Mouse (Mus musculus): Measurements from ENCODE around the gene Atf7ip2. TPM values are rescaled to one million over a fixed set of nuclear protein-coding genes. Genes with fewer than 3 reads are reported as not detected.
"Not testable (repeated sequence)": the region's sequence is repeated elsewhere in the genome, so short reads cannot be mapped to it uniquely, and the experiment has no call there.

Gene Atf7ip2
- total RNA-seq, 2 experiments from 2014 or later = not detected

GRCm38 (mm10) chr16:10253993-10254392 is 61.5 kb downstream of the Atf7ip2 start:
- no peak for TF ChIP-seq CTCF (conservative IDR thresholded peaks at IDR 0.05)
- no peak for DNase-seq (ENCODE audit: low spot score in 2 of 2)
- H3K27ac ChIP-seq = no peak overlapping the region
- H3K4me3 ChIP-seq = no peak overlapping the region

- peak; percentile 87 for TF ChIP-seq CTCF (conservative IDR thresholded peaks at IDR 0.05)
- peak; percentile 39 to 53 for DNase-seq (ENCODE audit: low spot score in 2 of 2)
- H3K4me3 ChIP-seq = no peak overlapping the region
- no peak overlapping the region for H3K27ac ChIP-seq
These were observed 79.7 kb downstream of the Atf7ip2 start for GRCm38 (mm10) chr16:10272256-10272655.

- Histone ChIP-seq H3K27ac (no peak overlapping the region), H3K4me3 (no peak overlapping the region)
- peak; percentile 58 for TF ChIP-seq CTCF (conservative IDR thresholded peaks at IDR 0.05)
- no peak for DNase-seq (ENCODE audit: low spot score in 2 of 2)
These were observed 82.0 kb downstream of the Atf7ip2 start for GRCm38 (mm10) chr16:10274465-10274864.

GRCm38 (mm10) chr16:10276778-10277177 is 84.3 kb downstream of the Atf7ip2 start:
- H3K4me3 ChIP-seq; DNase-seq (ENCODE audit: low spot score in 2 of 2); H3K27ac ChIP-seq: not testable (repeated sequence)

- Histone ChIP-seq H3K27ac (no peak overlapping the region), H3K4me3 (no peak overlapping the region)
- peak; percentile 81 to 92 for DNase-seq (ENCODE audit: low spot score in 2 of 2)
- TF ChIP-seq CTCF (conservative IDR thresholded peaks at IDR 0.05) = peak; percentile 94
These were observed 87.9 kb downstream of the Atf7ip2 start for GRCm38 (mm10) chr16:10280286-10280951.

GRCm38 (mm10) chr16:10281890-10282289 is 89.4 kb downstream of the Atf7ip2 start:
- no peak for DNase-seq (ENCODE audit: low spot score in 2 of 2)
- no peak overlapping the region for H3K27ac ChIP-seq
- TF ChIP-seq CTCF (conservative IDR thresholded peaks at IDR 0.05) = no peak
- no peak overlapping the region for H3K4me3 ChIP-seq

- Histone ChIP-seq H3K27ac (no peak overlapping the region), H3K4me3 (no peak overlapping the region)
- TF ChIP-seq CTCF (conservative IDR thresholded peaks at IDR 0.05) = no peak
- DNase-seq (ENCODE audit: low spot score in 2 of 2) = peak in 1 of 2 experiments; percentile 26
These were observed 94.2 kb downstream of the Atf7ip2 start for GRCm38 (mm10) chr16:10286513-10287268.

- no peak overlapping the region for H3K4me3 ChIP-seq
- TF ChIP-seq CTCF (conservative IDR thresholded peaks at IDR 0.05) = no peak
- H3K27ac ChIP-seq = no peak overlapping the region
- no peak for DNase-seq (ENCODE audit: low spot score in 2 of 2)
These were observed 95.6 kb downstream of the Atf7ip2 start for GRCm38 (mm10) chr16:10288115-10288514.

- TF ChIP-seq CTCF (conservative IDR thresholded peaks at IDR 0.05) = no peak
- Histone ChIP-seq H3K4me3 (no peak overlapping the region), H3K27ac (no peak overlapping the region)
These were observed 105.5 kb downstream of the Atf7ip2 start for GRCm38 (mm10) chr16:10297696-10298644.

GRCm38 (mm10) chr16:10299637-10300036 is 107.1 kb downstream of the Atf7ip2 start:
- no peak for DNase-seq (ENCODE audit: low spot score in 2 of 2)
- TF ChIP-seq CTCF (conservative IDR thresholded peaks at IDR 0.05) = no peak
- Histone ChIP-seq H3K4me3 (no peak overlapping the region), H3K27ac (no peak overlapping the region)

More at GRCm38 (mm10) chr16:10297696-10298644, 105.5 kb downstream of the Atf7ip2 start:
- DNase-seq (ENCODE audit: low spot score in 2 of 2) = no peak

- TF ChIP-seq CTCF (conservative IDR thresholded peaks at IDR 0.05) = no peak
- Histone ChIP-seq H3K4me3 (no peak overlapping the region), H3K27ac (no peak overlapping the region)
- DNase-seq (ENCODE audit: low spot score in 2 of 2) = no peak
These were observed 108.0 kb downstream of the Atf7ip2 start for GRCm38 (mm10) chr16:10300231-10301186.

Small RNA genes lying within 50 kb of the gene (microRNA-seq; reads per million reads assigned to microRNA genes)
- 0 reads per million in 2 experiments for gene Gm22932

Other genes with a start within 250 kb of the Atf7ip2 start
- gene Grin2a, start 197.2 kb upstream of the Atf7ip2 start, total RNA-seq (2021) = 100 to 1,000 TPM; 384 to 411 TPM
- gene Rpl39l, start 22.5 kb upstream of the Atf7ip2 start, total RNA-seq (2021) = not detected
- gene Emp2, start 121.3 kb downstream of the Atf7ip2 start, total RNA-seq (2021) = 10 to 100 TPM; 14.4 to 16.4 TPM
- 1 to 10 TPM; 6.1 to 7.4 TPM for gene Tekt5, start 202.8 kb downstream of the Atf7ip2 start, total RNA-seq (2021)
- gene Nubp1, start 219.2 kb downstream of the Atf7ip2 start, total RNA-seq (2021) = 10 to 100 TPM; 15.5 to 17.8 TPM